18 mouse cellular contexts compared by ENCODE assay signal in genomic region chr14:34710209-34710608, GRCm38 (mm10).
"Had no signal": no experiment of that assay in that cellular context is flagged by ENCODE, and none has a peak within 500 bp of the region (broad histone marks: within the 10 kb centered on the region; RNA-seq: fewer than 3 reads in every experiment).

No protein-coding gene starts in this region.

- H3K4me1 ChIP-seq: lung, embryonic 15.5 days; midbrain, embryonic 12.5 days; midbrain, embryonic 15.5 days; neural tube, embryonic 12.5 days had no signal

- H3K9me3 ChIP-seq: liver, embryonic 15.5 days; lung, embryonic 15.5 days; megakaryocyte, embryonic 14.5 days; midbrain, embryonic 12.5 days; midbrain, embryonic 15.5 days; neural tube, embryonic 12.5 days had no signal

- H3K36me3 ChIP-seq: midbrain, embryonic 15.5 days had no signal

- H3K27me3 ChIP-seq: liver, embryonic 15.5 days; lung, embryonic 15.5 days; megakaryocyte, embryonic 14.5 days; midbrain, embryonic 12.5 days; midbrain, embryonic 15.5 days; neural tube, embryonic 12.5 days had no signal

- H3K27ac ChIP-seq: liver, embryonic 15.5 days; lung, embryonic 15.5 days; macrophage; midbrain, embryonic 12.5 days; midbrain, embryonic 15.5 days; neural tube, embryonic 12.5 days had no signal

- H3K4me3 ChIP-seq: liver, embryonic 15.5 days; lung, embryonic 15.5 days; megakaryocyte, embryonic 14.5 days; midbrain, embryonic 12.5 days; midbrain, embryonic 15.5 days; neural tube, embryonic 12.5 days had no signal

- H3K4me2 ChIP-seq: liver, embryonic 15.5 days; lung, embryonic 15.5 days; midbrain, embryonic 12.5 days; midbrain, embryonic 15.5 days; neural tube, embryonic 12.5 days had no signal

- H3K9ac ChIP-seq: liver, embryonic 15.5 days; liver, postnatal 0 days; lung, embryonic 15.5 days; midbrain, embryonic 12.5 days; midbrain, embryonic 15.5 days; neural tube, embryonic 12.5 days had no signal

- DNase-seq: liver, postnatal 0 days; lung, adult 2 months; lung, postnatal 14 days; lung, postnatal 36 days; right cerebral cortex, postnatal 25 days; right cerebral cortex, postnatal 4 days; spleen, adult 18-20 months; thymus, adult 18-20 months; thymus, postnatal 14 days; thymus, postnatal 36 days had no signal

- ATAC-seq: liver, postnatal 0 days; lung, postnatal 0 days; midbrain, embryonic 15.5 days had no signal
